Mouse (Mus musculus): ENCODE data around the gene Gm10338. TPM values are rescaled to one million over a fixed set of nuclear protein-coding genes. Genes with fewer than 3 reads are reported as not detected.
"Not testable (repeated sequence)": the region's sequence is repeated elsewhere in the genome, so short reads cannot be mapped to it uniquely, and the experiment has no call there.

Gm10338 gene
- not detected in 2 replicates for polyA plus RNA-seq (2012; ENCODE audit: insufficient read depth, insufficient read length, missing spikeins)

GRCm38 (mm10) chr14:7595492-7595891, at the start of gene Gm10338:
Gm10338 (minus strand) TSS chr14:7595592.
- H3K4me3 ChIP-seq (ENCODE audit: insufficient read depth, low read length); H3K4me1 ChIP-seq (ENCODE audit: control insufficient read depth, insufficient read depth, low read length); H3K27ac ChIP-seq (ENCODE audit: insufficient read depth, low read depth, low read length): not testable (repeated sequence)

- not testable (repeated sequence) for H3K4me3 ChIP-seq (ENCODE audit: insufficient read depth, low read length); H3K4me1 ChIP-seq (ENCODE audit: control insufficient read depth, insufficient read depth, low read length); H3K27ac ChIP-seq (ENCODE audit: insufficient read depth, low read depth, low read length)
Measured at GRCm38 (mm10) chr14:7643872-7644271, 48.5 kb upstream of the Gm10338 start, which contains the start of gene Gm10128. Gm10128 (minus strand) TSS chr14:7643972.

- not testable (repeated sequence) for H3K4me1 ChIP-seq (ENCODE audit: control insufficient read depth, insufficient read depth, low read length); H3K4me3 ChIP-seq (ENCODE audit: insufficient read depth, low read length); H3K27ac ChIP-seq (ENCODE audit: insufficient read depth, low read depth, low read length)
Measured at GRCm38 (mm10) chr14:7568382-7568781, 27.0 kb downstream of the Gm10338 start, which contains the start of gene Gm3558. Gm3558 (minus strand) TSS chr14:7568566.

- not testable (repeated sequence) for H3K4me1 ChIP-seq (ENCODE audit: control insufficient read depth, insufficient read depth, low read length); H3K4me3 ChIP-seq (ENCODE audit: insufficient read depth, low read length); H3K27ac ChIP-seq (ENCODE audit: insufficient read depth, low read depth, low read length)
Measured at GRCm38 (mm10) chr14:7567890-7568289, 27.5 kb downstream of the Gm10338 start.

- not testable (repeated sequence) for H3K27ac ChIP-seq (ENCODE audit: insufficient read depth, low read depth, low read length); H3K4me1 ChIP-seq (ENCODE audit: control insufficient read depth, insufficient read depth, low read length); H3K4me3 ChIP-seq (ENCODE audit: insufficient read depth, low read length)
Measured at GRCm38 (mm10) chr14:7567266-7567665, 28.1 kb downstream of the Gm10338 start.

Other genes with a start within 250 kb of the Gm10338 start
- not detected in 2 replicates for gene Gm8374, start 230.5 kb downstream of the Gm10338 start, polyA plus RNA-seq (2012; ENCODE audit: insufficient read depth, insufficient read length, missing spikeins)
- not detected in 2 replicates for gene Gm3755, start 144.7 kb downstream of the Gm10338 start, polyA plus RNA-seq (2012; ENCODE audit: insufficient read depth, insufficient read length, missing spikeins)
- not detected in 2 replicates for gene Gm3752, start 111.8 kb downstream of the Gm10338 start, polyA plus RNA-seq (2012; ENCODE audit: insufficient read depth, insufficient read length, missing spikeins)
- gene Gm3558, start 27.0 kb downstream of the Gm10338 start, polyA plus RNA-seq (2012; ENCODE audit: insufficient read depth, insufficient read length, missing spikeins) = not detected in 2 replicates
- gene Gm10128, start 48.4 kb upstream of the Gm10338 start, polyA plus RNA-seq (2012; ENCODE audit: insufficient read depth, insufficient read length, missing spikeins) = not detected in 2 replicates
- gene Gm26661, start 196.0 kb upstream of the Gm10338 start, polyA plus RNA-seq (2012; ENCODE audit: insufficient read depth, insufficient read length, missing spikeins) = not detected in 2 replicates
- gene Flnb, start 222.4 kb upstream of the Gm10338 start, polyA plus RNA-seq (2012; ENCODE audit: insufficient read depth, insufficient read length, missing spikeins) = 4.8 and 6.5 TPM in 2 replicates